Mouse (Mus musculus) spleen, postnatal 0 days (tissue): ENCODE measurements around the gene Sugp1. TPM values are rescaled to one million over a fixed set of nuclear protein-coding genes. Genes with fewer than 3 reads are reported as not detected.

Experiments used
- polyA plus RNA-seq: library from polyadenylated mRNA; unstranded; fragments of >200 nt; fragmentation: Nextera tagmentation; extraction: Ambion mirVana; gene quantifications from 2 replicates; pipeline ENCODE4 v1.2.1, GENCODE M21; 2015

The Sugp1 gene
- polyA plus RNA-seq: 21.6 and 22.8 TPM in 2 replicates

DNA sequence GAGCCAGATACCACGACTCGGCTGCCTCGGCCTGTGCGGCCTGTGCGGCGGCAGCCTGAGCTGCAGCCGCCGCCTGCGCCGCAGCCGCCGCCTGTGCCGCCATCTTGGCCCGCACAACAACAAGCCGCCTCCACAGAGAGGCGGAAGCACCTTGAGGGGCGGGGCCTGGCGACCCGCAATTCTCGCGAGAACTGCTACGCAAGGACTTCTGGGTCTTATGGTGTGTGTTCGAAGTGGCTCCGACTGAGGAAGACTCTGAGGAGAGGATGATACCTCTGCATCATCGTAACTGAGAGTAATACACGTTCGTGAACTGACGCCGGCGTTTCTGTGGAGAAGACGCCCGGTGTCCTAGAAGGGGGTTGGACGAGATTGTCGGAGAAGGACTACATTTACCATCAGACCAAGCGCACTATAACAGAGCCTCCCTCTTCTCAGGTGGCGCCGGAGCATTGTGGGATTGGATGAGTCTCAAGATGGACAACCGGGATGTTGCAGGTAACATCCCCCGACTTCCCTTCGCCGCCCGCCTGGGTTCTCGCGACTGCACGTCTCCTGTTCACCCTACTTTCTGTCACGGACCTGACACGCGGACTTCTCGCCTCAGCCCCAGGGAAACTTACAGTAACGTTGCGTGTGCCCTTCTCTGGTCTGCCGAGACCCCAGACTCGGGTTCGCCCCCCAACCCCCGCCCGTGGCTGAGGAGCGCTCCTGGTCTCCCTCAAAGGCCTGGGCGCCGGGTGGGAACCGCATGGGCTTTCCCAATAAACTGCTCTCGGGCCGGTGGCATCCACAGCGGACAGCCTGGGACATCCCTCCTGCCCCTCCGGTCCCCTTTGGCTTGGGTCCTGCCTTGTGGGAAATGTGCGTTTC is at the start of gene Sugp1, which contains the start of gene Mau2:
Sugp1 (plus strand) TSS at position 231 of the 873 bp plus-strand sequence.
Mau2 (minus strand) TSS at position 152 of the 873 bp plus-strand sequence.

GRCm38 (mm10) chr8:69995776-69996588 is 46.6 kb upstream of the Sugp1 start, which contains the start of gene Gatad2a:
Gatad2a (minus strand) TSS chr8:69996384.

DNA sequence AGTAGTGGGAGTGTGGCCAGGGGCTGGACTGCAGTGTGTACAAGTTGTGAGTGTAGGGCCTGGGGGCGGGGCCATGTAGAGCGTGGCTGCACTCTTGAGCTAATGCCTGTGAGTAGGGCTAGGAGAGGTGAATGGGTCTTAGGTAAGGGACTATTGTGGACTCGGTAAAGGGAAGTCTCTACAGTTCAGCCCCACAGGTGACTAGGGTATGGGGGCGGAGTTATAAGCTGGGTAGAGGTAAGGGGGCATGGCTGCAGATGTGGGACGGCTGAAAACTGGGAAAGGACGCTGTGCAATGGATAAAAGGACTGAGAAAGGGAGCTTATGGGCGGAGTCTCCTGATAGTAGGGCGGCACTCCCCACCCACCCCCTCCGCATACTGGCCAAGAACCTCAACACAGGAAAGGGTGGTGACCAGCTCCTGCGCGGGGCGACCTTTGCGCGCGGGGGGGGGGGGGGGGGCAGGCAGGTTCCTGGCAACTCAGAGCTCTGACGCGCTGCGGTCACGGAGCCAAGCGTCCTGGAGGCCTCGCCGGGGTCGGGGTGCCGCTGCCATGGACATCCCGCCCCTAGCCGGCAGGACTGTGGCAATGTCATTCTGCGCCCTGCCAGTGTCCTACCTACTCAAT is 29.9 kb downstream of the Sugp1 start, which contains the start of gene Tm6sf2:
Tm6sf2 (plus strand) TSS at position 484 of the 629 bp plus-strand sequence.

GRCm38 (mm10) chr8:70083285-70083684 is 40.7 kb downstream of the Sugp1 start, which contains the start of gene Hapln4:
Hapln4 (plus strand) TSS chr8:70083457.

DNA sequence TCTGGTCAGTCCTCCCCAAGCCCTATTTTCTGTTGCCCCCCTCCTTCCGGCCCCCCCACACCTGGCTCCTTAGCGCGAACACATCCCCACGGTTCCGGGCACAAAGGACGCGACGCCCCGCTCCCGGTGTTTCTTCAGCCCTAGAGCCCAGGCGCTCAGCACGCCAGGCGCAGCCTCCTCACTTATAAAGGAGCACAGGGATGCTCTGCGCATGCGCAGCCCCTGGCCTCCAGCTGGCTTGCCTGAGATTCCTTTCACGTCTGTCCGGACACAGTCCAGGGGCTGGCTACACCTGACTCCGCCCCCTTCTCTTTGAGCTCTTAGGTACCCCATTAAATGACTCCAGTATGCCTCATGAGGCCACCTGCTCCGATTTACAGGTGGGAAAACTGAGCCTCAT is 78.1 kb downstream of the Sugp1 start, which contains the start of gene Ncan:
Ncan (minus strand) TSS at position 207 of the 400 bp plus-strand sequence.

Other genes starting within 250 kb of the Sugp1 start
- gene Gmip, start 234.1 kb upstream of the Sugp1 start, polyA plus RNA-seq: 15.3 and 23.6 TPM in 2 replicates
- 0.11 and 0.17 TPM in 2 replicates for gene Lpar2, start 220.4 kb upstream of the Sugp1 start, polyA plus RNA-seq
- gene Pbx4, start 210.3 kb upstream of the Sugp1 start, polyA plus RNA-seq: 9.5 and 13.5 TPM in 2 replicates
- gene Cilp2, start 155.1 kb upstream of the Sugp1 start, polyA plus RNA-seq: 0.13 and 0.30 TPM in 2 replicates
- 3.7 and 4.8 TPM in 2 replicates for gene Tssk6, start 140.6 kb upstream of the Sugp1 start, polyA plus RNA-seq
- 112 TPM in 2 replicates for gene Ndufa13, start 140.3 kb upstream of the Sugp1 start, polyA plus RNA-seq
- gene Yjefn3, start 140.1 kb upstream of the Sugp1 start, polyA plus RNA-seq: 0.34 and 1.4 TPM in 2 replicates
- 33.0 and 33.7 TPM in 2 replicates for gene Gatad2a, start 46.4 kb upstream of the Sugp1 start, polyA plus RNA-seq
- gene Mau2, start 79 bp upstream of the Sugp1 start, polyA plus RNA-seq: 26.9 and 29.0 TPM in 2 replicates
- gene Tm6sf2, start 30.1 kb downstream of the Sugp1 start, polyA plus RNA-seq: 0.29 and 0.35 TPM in 2 replicates
- not detected in 2 replicates for gene Hapln4, start 40.6 kb downstream of the Sugp1 start, polyA plus RNA-seq
- 0.02 TPM in 1 of 2 replicates, not detected in the other for gene Ncan, start 78.1 kb downstream of the Sugp1 start, polyA plus RNA-seq
- 29.3 and 30.0 TPM in 2 replicates for gene Nr2c2ap, start 88.5 kb downstream of the Sugp1 start, polyA plus RNA-seq
- gene Rfxank, start 96.3 kb downstream of the Sugp1 start, polyA plus RNA-seq: 7.3 and 8.6 TPM in 2 replicates
- gene Borcs8, start 96.7 kb downstream of the Sugp1 start, polyA plus RNA-seq: 26.4 and 31.2 TPM in 2 replicates
- gene Mef2b, start 96.9 kb downstream of the Sugp1 start, polyA plus RNA-seq: 0.22 and 0.40 TPM in 2 replicates
- gene Tmem161a, start 129.5 kb downstream of the Sugp1 start, polyA plus RNA-seq: 25.9 and 30.0 TPM in 2 replicates
- 5.4 TPM in 2 replicates for gene Slc25a42, start 169.5 kb downstream of the Sugp1 start, polyA plus RNA-seq
- gene Sugp2, start 191.4 kb downstream of the Sugp1 start, polyA plus RNA-seq: 18.2 and 18.8 TPM in 2 replicates
- 12.2 and 13.3 TPM in 2 replicates for gene Armc6, start 191.7 kb downstream of the Sugp1 start, polyA plus RNA-seq
- gene Homer3, start 240.0 kb downstream of the Sugp1 start, polyA plus RNA-seq: 12.8 and 17.0 TPM in 2 replicates